Mouse (Mus musculus) brain, adult 2 months (tissue): Measurements from ENCODE around the gene Cldn22.

ENCODE experiments used
- DNase-seq: peaks from one replicate; pipeline ENCODE4 v3.0.0; 2011; ENCODE audit warnings: low read depth, low spot score

Cldn22 gene

DNA sequence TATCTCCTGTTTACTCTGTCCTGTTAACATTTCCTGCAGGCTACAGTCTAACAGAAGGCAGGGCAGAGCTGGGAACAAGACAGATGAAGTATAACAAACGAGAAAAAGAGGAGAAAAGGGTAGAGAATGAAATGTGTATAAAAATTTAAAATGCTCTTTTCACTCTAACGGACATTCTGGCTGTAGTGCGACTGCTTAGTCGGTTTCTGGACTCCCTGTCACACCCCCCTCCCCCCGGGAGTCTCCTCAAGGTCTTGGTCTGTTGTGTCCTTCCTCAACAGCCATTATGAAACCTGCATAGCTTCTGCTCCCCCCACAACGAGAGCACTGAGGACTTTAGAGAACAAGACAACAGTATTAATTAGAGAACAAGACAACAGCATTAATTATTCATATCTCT is 8.3 kb downstream of the Cldn22 start:
- DNase-seq = no peak

GRCm38 (mm10) chr8:47833944-47834343 is 9.7 kb downstream of the Cldn22 start:
- DNase-seq = no peak

- peak; percentile 18 for DNase-seq
Measured at GRCm38 (mm10) chr8:47843063-47843462, 18.8 kb downstream of the Cldn22 start.

DNA sequence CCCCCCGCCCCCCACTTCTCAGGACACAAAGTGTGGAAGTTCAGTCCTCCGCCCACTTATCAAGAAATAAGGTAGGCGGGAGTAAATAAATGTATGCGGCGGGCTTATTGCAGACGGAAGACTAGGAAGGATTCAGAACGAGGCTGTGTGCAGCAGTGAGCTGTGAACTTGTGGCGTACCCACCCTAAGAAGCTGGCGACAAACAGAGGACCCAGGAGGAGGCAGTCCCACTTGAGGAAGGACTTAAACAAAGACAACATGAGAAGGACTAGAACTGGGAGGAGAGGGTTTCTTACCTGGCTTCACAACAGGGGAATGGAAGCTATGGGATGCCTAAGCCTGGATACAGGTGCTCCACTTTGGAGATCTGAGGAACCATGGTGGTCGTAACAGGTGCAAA is 19.4 kb downstream of the Cldn22 start:
- no peak for DNase-seq

DNA sequence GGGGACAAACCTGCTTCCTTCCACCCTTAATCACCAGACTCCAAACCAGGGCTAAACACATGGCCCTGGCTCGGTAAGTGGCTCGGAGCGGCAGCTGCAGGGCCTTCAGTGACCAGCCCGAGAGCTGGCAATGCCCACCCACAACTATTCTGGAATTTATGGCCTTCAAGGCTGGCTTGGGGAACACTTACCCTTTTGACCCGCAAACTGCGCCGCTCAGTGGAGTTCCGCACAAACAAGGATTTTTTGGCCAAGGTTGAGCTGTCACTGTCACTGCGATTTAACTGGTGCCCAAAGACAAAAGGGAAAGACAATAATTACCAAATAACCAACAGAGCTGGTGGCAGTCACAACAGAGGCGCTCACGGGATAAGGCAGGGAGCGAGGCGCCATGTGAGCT is 21.7 kb downstream of the Cldn22 start:
- DNase-seq = no peak

- DNase-seq = no peak
Measured at GRCm38 (mm10) chr8:47847161-47847560, 22.9 kb downstream of the Cldn22 start.

DNA sequence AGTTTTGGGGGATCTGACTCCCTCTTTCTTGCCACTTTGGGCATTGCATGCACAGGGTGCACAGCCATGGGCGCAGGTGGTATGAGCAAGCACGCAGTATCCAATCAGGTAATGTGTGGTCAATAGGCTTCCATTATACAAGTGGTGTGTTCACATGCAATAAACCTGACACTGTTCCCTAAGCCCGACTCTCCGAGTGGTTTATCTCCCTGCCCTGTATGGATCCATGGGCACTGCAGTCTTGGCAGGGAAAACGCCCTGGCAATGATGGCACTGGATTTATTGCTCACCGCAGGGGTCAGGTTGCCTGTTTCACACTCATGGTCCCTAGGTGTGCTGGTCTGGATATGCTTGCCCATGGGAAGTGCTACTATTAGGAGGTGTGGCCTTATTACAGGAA is 23.6 kb downstream of the Cldn22 start:
- DNase-seq = no peak

DNA sequence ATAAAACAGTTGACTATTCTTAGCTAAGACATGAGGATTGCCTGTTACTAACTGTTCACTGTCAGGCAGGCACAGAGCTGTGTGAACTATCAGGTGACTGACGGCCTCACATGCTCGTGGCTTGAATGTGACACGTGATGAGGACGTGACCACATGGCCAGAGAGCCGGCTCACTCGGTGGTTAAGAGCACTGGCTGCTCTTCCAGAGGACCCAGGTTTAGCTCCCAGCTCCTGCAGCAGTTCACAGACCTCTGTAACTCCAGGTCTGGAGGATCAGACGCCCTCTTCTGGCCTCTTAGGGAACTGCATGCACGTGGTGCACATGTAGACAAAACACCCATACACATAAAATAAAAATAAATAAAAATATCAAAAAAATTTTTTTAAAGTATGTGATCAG is 25.6 kb downstream of the Cldn22 start:
- no peak for DNase-seq

DNA sequence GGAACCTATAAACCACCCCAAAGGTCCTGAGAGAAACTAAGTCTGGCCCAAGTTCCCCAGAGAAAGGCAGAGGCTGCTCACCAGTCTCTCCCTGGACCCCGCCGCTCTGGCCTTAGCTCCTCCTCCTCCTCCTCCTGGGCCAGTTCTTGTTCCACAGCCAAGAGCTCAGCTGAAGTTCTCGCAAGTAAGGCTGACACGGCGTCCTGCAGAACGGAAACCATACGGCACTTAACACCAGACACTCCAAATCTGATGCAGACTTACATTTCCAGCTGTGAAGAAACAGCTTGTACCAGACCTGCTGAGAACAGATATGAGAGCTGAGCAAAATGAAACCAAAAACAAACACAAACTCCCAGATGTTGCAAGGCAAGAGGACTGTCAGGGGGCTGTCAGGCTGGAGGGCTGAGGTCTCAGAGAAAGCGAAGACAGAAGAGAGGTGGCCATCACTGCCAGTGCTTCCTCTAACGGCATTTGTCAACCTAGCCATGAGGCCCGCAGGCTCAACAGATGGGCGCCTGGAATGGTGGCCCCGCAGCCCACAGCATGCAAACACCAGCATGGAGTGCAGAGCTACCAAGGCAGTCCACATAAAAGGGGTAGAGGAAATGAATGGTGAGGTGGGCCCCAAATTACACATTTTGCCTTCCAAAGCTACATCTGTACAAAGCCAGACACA is 27.7 kb downstream of the Cldn22 start:
- DNase-seq = peak; percentile 55

DNA sequence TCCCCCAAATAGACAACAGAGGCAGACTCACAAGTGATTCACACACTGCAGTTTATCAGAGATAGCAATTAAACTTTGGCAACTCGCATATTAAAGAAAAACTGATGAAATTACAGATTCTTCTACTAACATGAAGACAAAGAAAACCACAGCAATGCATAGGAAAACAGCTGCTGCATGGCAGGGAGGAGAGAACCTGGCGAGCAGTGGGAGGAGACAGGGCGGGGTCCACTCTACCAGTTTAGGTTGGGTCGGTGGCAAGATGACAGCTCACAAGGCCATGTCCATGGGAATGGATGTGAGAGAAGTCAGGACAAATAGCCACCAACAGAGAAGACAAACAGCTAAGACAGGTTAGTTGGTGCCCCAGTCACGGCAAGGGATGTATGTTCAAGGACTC is 28.5 kb downstream of the Cldn22 start:
- DNase-seq = no peak

- no peak for DNase-seq
Measured at GRCm38 (mm10) chr8:47853356-47853755, 29.1 kb downstream of the Cldn22 start.

DNA sequence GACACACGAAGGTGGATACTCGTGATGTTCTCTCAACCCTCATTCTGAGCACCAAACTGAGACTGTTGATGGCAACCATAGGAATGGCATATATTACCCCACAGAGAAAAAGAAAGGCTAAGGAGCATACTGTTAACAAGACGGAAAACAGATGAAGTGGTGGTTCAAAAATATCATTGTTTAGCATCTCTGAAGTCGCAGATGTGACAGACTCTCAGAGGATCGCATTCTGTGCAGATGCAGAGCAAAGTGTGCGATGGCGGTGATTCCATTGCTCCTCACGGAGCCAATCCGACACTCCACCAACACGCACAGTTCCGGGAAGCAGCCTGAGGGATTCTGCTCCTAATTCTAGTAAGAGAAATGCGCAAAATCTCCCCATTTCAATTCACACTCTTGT is 35.0 kb downstream of the Cldn22 start:
- DNase-seq = peak; percentile 74

GRCm38 (mm10) chr8:47866568-47866967 is 42.3 kb downstream of the Cldn22 start:
- no peak for DNase-seq

DNA sequence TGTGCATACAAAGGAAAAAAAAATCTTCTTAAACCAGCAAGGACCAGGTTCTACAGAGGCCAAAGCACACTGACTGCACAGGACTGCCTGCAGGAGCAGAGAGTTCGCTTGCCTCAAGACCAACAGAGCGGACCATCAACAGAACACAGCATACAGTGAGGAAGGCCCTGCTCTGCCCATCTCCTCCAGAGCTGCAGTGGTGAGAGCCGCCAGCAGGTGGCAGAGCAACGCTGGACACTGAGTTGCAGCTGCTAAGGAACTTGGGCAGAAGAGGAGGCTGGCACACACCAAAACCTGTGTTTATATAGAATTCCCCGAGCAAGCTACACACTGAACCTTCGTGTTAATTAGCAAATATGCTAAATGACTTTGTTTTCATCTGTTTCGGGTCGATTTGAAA is 42.8 kb downstream of the Cldn22 start:
- peak; percentile 86 for DNase-seq

- peak; percentile 63 for DNase-seq
Measured at GRCm38 (mm10) chr8:47872361-47873107, 48.3 kb downstream of the Cldn22 start.

DNA sequence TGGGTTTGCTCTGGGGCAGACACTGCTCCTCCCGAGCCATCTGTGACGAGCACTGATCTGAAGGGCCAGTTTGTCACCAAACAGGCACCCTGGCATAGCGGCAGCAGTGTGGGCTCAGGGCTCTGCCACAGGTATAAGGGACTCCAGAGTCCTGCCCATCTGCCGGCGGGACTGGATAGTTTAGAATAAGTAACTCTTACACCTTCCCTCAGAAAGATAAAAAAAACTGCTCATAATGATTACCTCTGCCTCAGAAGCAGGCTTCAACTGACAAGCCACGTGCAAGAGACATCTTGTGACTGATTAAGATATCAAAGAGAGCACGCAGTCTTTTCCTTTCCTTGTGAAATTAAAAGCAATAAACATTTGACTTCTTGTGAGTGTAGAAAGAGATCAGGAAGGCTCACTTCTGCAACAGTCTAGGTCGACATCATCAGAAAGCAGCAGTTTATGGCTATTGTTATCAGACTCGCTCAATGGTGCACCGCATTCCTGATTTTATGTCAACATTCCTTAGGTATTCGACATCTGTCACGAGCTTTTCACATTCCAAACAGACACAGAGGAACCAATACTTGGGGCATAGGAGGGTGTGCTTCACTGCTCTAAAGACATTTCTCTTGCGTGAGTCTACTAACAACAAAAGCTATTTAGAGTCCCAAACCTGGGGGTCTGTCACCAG is 50.4 kb downstream of the Cldn22 start:
- no peak for DNase-seq
